Mouse (Mus musculus) retina, postnatal 1 day (tissue): ENCODE measurements around the gene Cradd.

ENCODE experiments used
- DNase-seq: peaks from one replicate; pipeline ENCODE4 v3.0.0-alpha.2; 2012

The Cradd gene

GRCm38 (mm10) chr10:95268366-95268765 lies 55.6 kb downstream of the Cradd start:
- DNase-seq = no peak

- DNase-seq = no peak
These were observed 57.0 kb downstream of the Cradd start for GRCm38 (mm10) chr10:95266983-95267382.

- peak; percentile 51 for DNase-seq
These were observed 57.7 kb downstream of the Cradd start for GRCm38 (mm10) chr10:95266041-95266762.

GRCm38 (mm10) chr10:95265576-95265975 lies 58.4 kb downstream of the Cradd start:
- DNase-seq = no peak

GRCm38 (mm10) chr10:95264485-95265321 lies 59.2 kb downstream of the Cradd start:
- peak; percentile 56 for DNase-seq

GRCm38 (mm10) chr10:95262388-95262787 lies 61.5 kb downstream of the Cradd start:
- DNase-seq = no peak

GRCm38 (mm10) chr10:95261279-95261678 lies 62.7 kb downstream of the Cradd start:
- DNase-seq = no peak

GRCm38 (mm10) chr10:95260420-95260819 lies 63.5 kb downstream of the Cradd start:
- DNase-seq = no peak

GRCm38 (mm10) chr10:95258471-95259155 lies 65.3 kb downstream of the Cradd start:
- DNase-seq = no peak

GRCm38 (mm10) chr10:95257979-95258378 lies 66.0 kb downstream of the Cradd start:
- DNase-seq = peak; percentile 73

GRCm38 (mm10) chr10:95256095-95256494 lies 67.8 kb downstream of the Cradd start:
- DNase-seq = peak; percentile 44

- DNase-seq = no peak
These were observed 68.8 kb downstream of the Cradd start for GRCm38 (mm10) chr10:95255018-95255680.

GRCm38 (mm10) chr10:95254453-95255001 lies 69.4 kb downstream of the Cradd start:
- no peak for DNase-seq

GRCm38 (mm10) chr10:95254046-95254445 lies 69.9 kb downstream of the Cradd start:
- no peak for DNase-seq

- DNase-seq = no peak
These were observed 72.3 kb downstream of the Cradd start for GRCm38 (mm10) chr10:95251674-95252073.

- no peak for DNase-seq
These were observed 75.6 kb downstream of the Cradd start for GRCm38 (mm10) chr10:95248362-95248761.

GRCm38 (mm10) chr10:95246696-95247095 lies 77.2 kb downstream of the Cradd start:
- DNase-seq = no peak

GRCm38 (mm10) chr10:95245680-95245982 lies 78.3 kb downstream of the Cradd start:
- no peak for DNase-seq

- DNase-seq = no peak
These were observed 78.8 kb downstream of the Cradd start for GRCm38 (mm10) chr10:95244961-95245679.

GRCm38 (mm10) chr10:95239196-95240069 lies 84.5 kb downstream of the Cradd start:
- DNase-seq = peak; percentile 51

- DNase-seq = no peak
These were observed 85.3 kb downstream of the Cradd start for GRCm38 (mm10) chr10:95238667-95239066.
